Mouse (Mus musculus): ENCODE results near the gene Bend3.

GRCm38 (mm10) chr10:43534382-43534781 lies 55.8 kb downstream of the Bend3 start:
- TF ChIP-seq EP300 (IDR thresholded peaks at IDR 0.05; ENCODE audit: low read depth in 1 of 2, low read length in 2 of 2): 0 out of 4 replicates have a peak, but pooled peaks of 1 of the 2 experiments have one; percentile 30
- TF ChIP-seq POLR2A (IDR thresholded peaks at IDR 0.05; ENCODE audit: control insufficient read depth in 1 of 2, insufficient read depth in 1 of 2, low read depth in 1 of 2, low read length in 2 of 2, poor library complexity in 1 of 2): no peak
- TF ChIP-seq CTCF (IDR thresholded peaks at IDR 0.05 in 2 of 3, conservative IDR thresholded peaks at IDR 0.05 in 1 of 3; ENCODE audit: control insufficient read depth in 1 of 3, insufficient read depth in 1 of 3, low read depth in 2 of 3, low read length in 3 of 3, poor library complexity in 1 of 3, severe bottlenecking in 1 of 3): no peak
- no peak for TF ChIP-seq RAD21 (IDR thresholded peaks at IDR 0.05; ENCODE audit: low read depth, low read length)
- no peak for TF ChIP-seq SMC3 (IDR thresholded peaks at IDR 0.05; ENCODE audit: low read depth, low read length)
- no peak for TF ChIP-seq E2F4 (IDR thresholded peaks at IDR 0.05; ENCODE audit: borderline replicate concordance, low read depth, low read length)
- TF ChIP-seq BHLHE40 (IDR thresholded peaks at IDR 0.05; ENCODE audit: borderline replicate concordance, low read depth, low read length): no peak

Measured in MEL (cell line).